Mouse (Mus musculus): ENCODE data around the gene Tefm. TPM values are rescaled to one million over a fixed set of nuclear protein-coding genes. Genes with fewer than 3 reads are reported as not detected.
"Not testable (repeated sequence)": the region's sequence is repeated elsewhere in the genome, so short reads cannot be mapped to it uniquely, and the experiment has no call there.

Gene Tefm
- 0.44 TPM in 1 of 2 replicates, not detected in the other for polyA plus RNA-seq (2012; ENCODE audit: insufficient read depth, low replicate concordance)

GRCm38 (mm10) chr11:80141825-80142521, at the start of gene Tefm:
TSS of gene Tefm (minus strand) at chr11:80142175.
- H3K27me3 ChIP-seq (replicated peaks): no peaks in the 10 kb centered on the region
- peak within 1 kb of the TSS; percentile 94 for H3K4me3 ChIP-seq (replicated peaks)
- no peaks in the 10 kb centered on the region for H3K9me3 ChIP-seq
- TF ChIP-seq FLI1 (IDR thresholded peaks at IDR 0.05; ENCODE audit: low read length): peak; percentile 32; the same call in 1 of the 2 replicates
- TF ChIP-seq GATA1 (IDR thresholded peaks at IDR 0.05; ENCODE audit: borderline replicate concordance, low read length): no peak
- peaks cover 30% of the 10 kb centered on the region for H3K36me3 ChIP-seq (replicated peaks; ENCODE audit: low read length)
- H3K4me1 ChIP-seq: peaks cover 62% of the 10 kb centered on the region

DNA sequence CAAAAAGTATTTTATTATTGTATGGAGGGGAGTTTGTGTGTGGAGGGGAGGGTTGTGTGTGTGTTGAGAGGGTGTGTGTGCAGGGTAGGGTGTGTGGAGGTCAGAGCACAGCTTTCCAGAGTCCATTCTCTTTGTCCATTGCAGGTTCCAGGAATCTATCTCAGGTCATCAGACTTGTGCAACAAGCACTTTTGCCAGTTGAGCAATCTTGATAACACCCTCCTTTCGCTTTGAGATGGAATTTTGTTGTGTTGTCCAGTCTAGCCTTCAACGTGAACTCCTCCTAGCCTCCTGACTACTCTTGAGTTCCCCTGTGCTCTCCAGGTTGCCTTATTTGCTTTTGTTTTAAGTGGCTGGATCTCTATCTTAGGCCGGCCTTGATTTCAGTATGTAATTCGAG, 48.3 kb upstream of the Tefm start:
- TF ChIP-seq FLI1 (IDR thresholded peaks at IDR 0.05; ENCODE audit: low read length) (no peak), GATA1 (IDR thresholded peaks at IDR 0.05; ENCODE audit: borderline replicate concordance, low read length) (no peak)
- H3K36me3 ChIP-seq (replicated peaks; ENCODE audit: low read length): peaks cover 68% of the 10 kb centered on the region
- no peaks in the 10 kb centered on the region for H3K27me3 ChIP-seq (replicated peaks)
- H3K9me3 ChIP-seq: peaks cover 14% of the 10 kb centered on the region
- peaks cover 13% of the 10 kb centered on the region for H3K4me1 ChIP-seq
- no peak overlapping the region for H3K4me3 ChIP-seq (replicated peaks)

DNA sequence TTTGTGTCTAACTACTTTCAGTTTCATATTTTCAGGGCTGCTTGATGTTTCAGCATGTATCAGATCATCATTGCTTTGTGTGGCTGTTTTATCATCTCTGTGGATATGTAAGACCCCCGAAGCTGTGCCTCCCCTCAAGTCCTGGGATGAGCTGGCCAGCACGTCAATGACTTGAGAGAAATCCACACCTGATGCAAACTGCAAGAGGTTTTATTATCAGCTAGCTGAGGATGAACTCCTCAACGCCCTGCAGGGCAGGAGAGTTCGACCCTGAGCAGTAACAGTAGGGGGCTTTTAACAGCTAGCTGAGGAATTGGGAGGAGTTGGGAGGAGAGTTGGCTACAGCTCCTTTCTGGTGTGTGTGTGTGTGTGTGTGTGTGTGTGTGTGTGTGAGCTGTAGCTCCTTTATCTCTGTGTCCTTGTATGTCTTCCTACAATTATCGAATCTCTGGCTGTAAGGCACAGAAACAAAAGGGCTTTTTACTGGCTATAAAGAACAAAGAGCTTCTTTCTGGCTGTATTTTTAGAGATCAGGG, 43.5 kb upstream of the Tefm start:
- not testable (repeated sequence) for H3K9me3 ChIP-seq; H3K27me3 ChIP-seq (replicated peaks)
- peaks cover 18% of the 10 kb centered on the region for H3K4me1 ChIP-seq
- H3K4me3 ChIP-seq (replicated peaks): peak overlapping the region; percentile 62
- H3K36me3 ChIP-seq (replicated peaks; ENCODE audit: low read length): peaks cover 23% of the 10 kb centered on the region

GRCm38 (mm10) chr11:80184531-80185071, 42.6 kb upstream of the Tefm start:
- no peak for TF ChIP-seq FLI1 (IDR thresholded peaks at IDR 0.05; ENCODE audit: low read length)
- TF ChIP-seq GATA1 (IDR thresholded peaks at IDR 0.05; ENCODE audit: borderline replicate concordance, low read length): no peak
- Histone ChIP-seq H3K9me3 (no peaks in the 10 kb centered on the region), H3K27me3 (replicated peaks) (no peaks in the 10 kb centered on the region), H3K4me3 (replicated peaks) (peak overlapping the region; percentile 100), H3K36me3 (replicated peaks; ENCODE audit: low read length) (peaks cover 15% of the 10 kb centered on the region), H3K4me1 (peaks cover 18% of the 10 kb centered on the region)

DNA sequence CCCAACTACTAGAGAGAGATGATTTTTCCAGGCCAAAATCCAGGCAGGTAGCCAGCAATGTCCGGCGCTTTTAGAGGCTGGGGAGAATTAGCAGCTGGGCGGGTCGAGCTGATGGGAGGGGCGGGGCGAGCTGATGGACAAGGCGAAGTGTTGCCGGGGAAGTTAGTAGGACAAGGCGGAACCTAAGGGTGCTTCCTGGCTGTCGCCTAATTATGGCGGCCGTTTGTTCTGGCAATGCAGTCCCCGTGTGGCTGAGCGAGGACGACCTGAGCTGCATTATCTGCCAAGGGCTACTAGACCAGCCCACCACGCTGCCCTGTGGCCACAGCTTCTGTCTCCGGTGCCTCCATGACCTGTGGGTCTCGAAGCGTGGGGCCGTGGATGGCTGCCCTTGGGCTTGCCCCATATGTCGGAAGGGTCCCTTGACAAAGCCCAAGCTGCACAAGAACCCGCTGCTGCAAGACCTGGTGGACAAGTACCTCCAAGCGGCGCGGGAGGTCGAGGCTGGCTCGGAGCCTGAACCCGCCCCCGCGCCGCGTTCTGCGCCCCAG, 41.8 kb upstream of the Tefm start, which contains the start of gene Rnf135:
Rnf135 (plus strand) TSS at position 147 of the 551 bp plus-strand sequence.
- Histone ChIP-seq H3K27me3 (replicated peaks) (no peaks in the 10 kb centered on the region), H3K36me3 (replicated peaks; ENCODE audit: low read length) (peaks cover 8% of the 10 kb centered on the region), H3K9me3 (no peaks in the 10 kb centered on the region), H3K4me1 (peaks cover 18% of the 10 kb centered on the region), H3K4me3 (replicated peaks) (peak within 1 kb of the TSS; percentile 100)
- TF ChIP-seq GATA1 (IDR thresholded peaks at IDR 0.05; ENCODE audit: borderline replicate concordance, low read length): no peak
- no peak for TF ChIP-seq FLI1 (IDR thresholded peaks at IDR 0.05; ENCODE audit: low read length)

DNA sequence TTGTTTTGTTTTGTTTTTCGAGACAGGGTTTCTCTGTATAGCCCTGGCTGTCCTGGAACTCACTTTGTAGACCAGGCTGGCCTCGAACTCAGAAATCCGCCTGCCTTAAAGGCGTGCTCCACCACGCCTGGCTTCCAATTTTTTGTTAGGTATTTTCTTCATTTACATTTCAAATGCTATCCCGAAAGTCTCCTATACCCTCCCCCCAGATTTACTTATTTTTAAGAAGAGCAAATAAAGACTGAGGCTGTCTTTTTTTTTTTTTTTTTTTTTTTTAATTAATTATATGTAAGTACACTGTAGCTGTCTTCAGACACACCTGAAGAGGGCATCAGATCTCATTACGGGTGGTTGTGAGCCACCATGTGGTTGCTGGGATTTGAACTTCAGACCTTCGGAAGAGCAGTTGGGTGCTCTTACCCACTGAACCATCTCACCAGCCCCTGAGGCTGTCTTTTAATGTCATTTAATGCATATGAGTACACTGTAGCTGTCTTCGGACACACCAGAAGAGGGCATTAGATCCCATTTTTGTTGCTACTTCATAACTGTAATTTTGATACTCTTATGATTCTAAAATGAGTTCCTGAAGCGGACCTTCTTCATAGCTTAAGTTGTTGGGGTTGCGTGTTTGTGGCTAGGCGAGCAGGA, 41.2 kb upstream of the Tefm start:
- H3K27me3 ChIP-seq (replicated peaks); H3K9me3 ChIP-seq; H3K36me3 ChIP-seq (replicated peaks; ENCODE audit: low read length): not testable (repeated sequence)
- H3K4me1 ChIP-seq: peaks cover 23% of the 10 kb centered on the region
- peak overlapping the region; percentile 100 for H3K4me3 ChIP-seq (replicated peaks)

GRCm38 (mm10) chr11:80181021-80181749, 39.2 kb upstream of the Tefm start:
- Histone ChIP-seq H3K36me3 (replicated peaks; ENCODE audit: low read length) (peaks cover 6% of the 10 kb centered on the region), H3K27me3 (replicated peaks) (no peaks in the 10 kb centered on the region), H3K9me3 (no peaks in the 10 kb centered on the region), H3K4me1 (peaks cover 39% of the 10 kb centered on the region), H3K4me3 (replicated peaks) (no peak overlapping the region)
- TF ChIP-seq FLI1 (IDR thresholded peaks at IDR 0.05; ENCODE audit: low read length) (no peak), GATA1 (IDR thresholded peaks at IDR 0.05; ENCODE audit: borderline replicate concordance, low read length) (no peak)

GRCm38 (mm10) chr11:80178316-80178715, 36.3 kb upstream of the Tefm start:
- peaks cover 3% of the 10 kb centered on the region for H3K36me3 ChIP-seq (replicated peaks; ENCODE audit: low read length)
- TF ChIP-seq GATA1 (IDR thresholded peaks at IDR 0.05; ENCODE audit: borderline replicate concordance, low read length): no peak
- no peaks in the 10 kb centered on the region for H3K9me3 ChIP-seq
- H3K4me3 ChIP-seq (replicated peaks): no peak overlapping the region
- H3K4me1 ChIP-seq: peaks cover 50% of the 10 kb centered on the region
- H3K27me3 ChIP-seq (replicated peaks): peaks cover 3% of the 10 kb centered on the region
